ENCODE assay signal across 28 mouse cellular contexts in genomic region chr4:88912187-88912586, GRCm38 (mm10). TPM values are rescaled to one million over a fixed set of nuclear protein-coding genes. Genes with fewer than 3 reads are reported as not detected.
"Had no signal": no experiment of that assay in that cellular context is flagged by ENCODE, and none has a peak within 500 bp of the region (broad histone marks: within the 10 kb centered on the region; RNA-seq: fewer than 3 reads in every experiment).

No protein-coding gene starts in this region.

- H3K9ac ChIP-seq: midbrain, embryonic 12.5 days; midbrain, embryonic 15.5 days; neural tube, embryonic 12.5 days; neural tube, embryonic 15.5 days; stomach, embryonic 15.5 days had no signal

- H3K36me3 ChIP-seq: midbrain, embryonic 12.5 days; midbrain, embryonic 15.5 days; neural tube, embryonic 12.5 days; neural tube, embryonic 15.5 days; stomach, embryonic 15.5 days had no signal

- ATAC-seq: inflammation-experienced regulatory T-cells, adult 6 months; midbrain, embryonic 15.5 days had no signal

- H3K4me1 ChIP-seq: midbrain, embryonic 12.5 days; midbrain, embryonic 15.5 days; neural tube, embryonic 12.5 days; neural tube, embryonic 15.5 days; stomach, embryonic 15.5 days had no signal

- H3K4me2 ChIP-seq: midbrain, embryonic 12.5 days; midbrain, embryonic 15.5 days; neural tube, embryonic 12.5 days; neural tube, embryonic 15.5 days; stomach, embryonic 15.5 days had no signal

- DNase-seq: kidney, adult 18-20 months; kidney, postnatal 25 days; layer of hippocampus, postnatal 36 days; lung, adult 2 months; right cerebral cortex, adult 18-20 months; right cerebral cortex, postnatal 14 days; right cerebral cortex, postnatal 4 days; thymus, postnatal 25 days had no signal

- H3K27ac ChIP-seq: kidney, postnatal 0 days; layer of hippocampus, adult 2 months; left cerebral cortex, adult 2 months; macrophage; midbrain, embryonic 12.5 days; midbrain, embryonic 15.5 days; neural tube, embryonic 12.5 days; neural tube, embryonic 15.5 days; stomach, embryonic 15.5 days had no signal

- H3K27me3 ChIP-seq: midbrain, embryonic 12.5 days; midbrain, embryonic 15.5 days; neural tube, embryonic 12.5 days; neural tube, embryonic 15.5 days; stomach, embryonic 15.5 days had no signal

- H3K9me3 ChIP-seq: midbrain, embryonic 12.5 days; midbrain, embryonic 15.5 days; neural tube, embryonic 12.5 days; neural tube, embryonic 15.5 days; stomach, embryonic 15.5 days had no signal

- H3K4me3 ChIP-seq: layer of hippocampus, adult 2 months; left cerebral cortex, adult 2 months; midbrain, embryonic 12.5 days; midbrain, embryonic 15.5 days; neural tube, embryonic 12.5 days; neural tube, embryonic 15.5 days; stomach, embryonic 15.5 days had no signal

RNA-seq across cellular contexts. Expression of gene Ifne, which starts 32.2 kb away (rescaled TPM):
- total RNA-seq: layer of hippocampus, adult 2 months; layer of hippocampus, postnatal 10 days; layer of hippocampus, postnatal 36 days; left cerebral cortex, adult 2 months; left cerebral cortex, postnatal 10 days; left cerebral cortex, postnatal 36 days; megakaryocyte, adult 5-6 weeks had no signal
- polyA plus RNA-seq: inflammation-experienced regulatory T-cells, adult 6 months; kidney, embryonic 14.5 days; kidney, postnatal 0 days; large intestine, adult 2 months; limb, embryonic 11.5 days; limb, embryonic 14.5 days; lung, adult 2 months; lung, embryonic 16.5 days; macrophage; midbrain, embryonic 12.5 days; midbrain, embryonic 15.5 days; neural tube, embryonic 12.5 days; neural tube, embryonic 15.5 days; stomach, embryonic 15.5 days; thymus, postnatal 0 days had no signal
